Mouse (Mus musculus): ENCODE measurements around the gene Btnl4.

The Btnl4 gene

DNA sequence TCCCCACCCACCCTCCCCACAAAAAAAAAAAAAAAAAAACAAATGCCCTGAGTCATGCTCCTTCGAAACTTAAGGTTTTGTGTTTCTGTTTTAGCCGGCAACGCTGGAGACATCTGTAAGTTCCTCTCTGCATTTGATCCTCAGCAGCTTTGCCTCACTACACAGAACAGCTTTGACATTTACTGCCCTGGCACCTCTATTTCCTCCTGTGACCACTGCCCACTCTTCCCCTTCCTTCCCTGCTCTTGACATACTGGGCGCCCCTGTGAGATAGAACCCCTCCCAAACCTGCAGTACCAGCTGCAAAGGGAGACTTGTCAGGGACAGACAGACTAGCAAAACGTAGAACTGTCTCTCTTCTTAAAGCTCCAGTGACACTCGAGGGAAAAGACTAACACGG lies 39.5 kb downstream of the Btnl4 start:
- no peak for DNase-seq (ENCODE audit: low spot score in 2 of 2)

DNA sequence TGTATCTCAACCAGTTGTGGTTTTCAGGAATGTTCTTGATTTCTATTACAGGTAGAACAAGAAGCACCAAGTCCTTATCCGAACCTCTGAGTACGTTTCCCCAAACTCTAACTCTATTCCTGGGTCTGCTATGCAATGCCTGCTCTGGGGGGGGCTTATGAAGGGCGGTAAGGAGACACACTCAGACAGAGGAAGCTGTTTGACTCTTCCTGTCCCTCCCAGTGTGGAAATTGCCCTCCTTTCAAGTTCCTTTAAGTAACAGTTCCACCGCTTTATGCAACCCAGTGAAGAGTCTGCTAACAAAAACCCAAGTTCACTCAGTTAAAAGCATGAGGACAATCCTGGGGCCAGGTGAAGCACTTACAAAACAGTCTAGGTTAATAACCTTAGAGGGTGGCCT lies 40.0 kb downstream of the Btnl4 start:
- no peak for DNase-seq (ENCODE audit: low spot score in 2 of 2)

DNA sequence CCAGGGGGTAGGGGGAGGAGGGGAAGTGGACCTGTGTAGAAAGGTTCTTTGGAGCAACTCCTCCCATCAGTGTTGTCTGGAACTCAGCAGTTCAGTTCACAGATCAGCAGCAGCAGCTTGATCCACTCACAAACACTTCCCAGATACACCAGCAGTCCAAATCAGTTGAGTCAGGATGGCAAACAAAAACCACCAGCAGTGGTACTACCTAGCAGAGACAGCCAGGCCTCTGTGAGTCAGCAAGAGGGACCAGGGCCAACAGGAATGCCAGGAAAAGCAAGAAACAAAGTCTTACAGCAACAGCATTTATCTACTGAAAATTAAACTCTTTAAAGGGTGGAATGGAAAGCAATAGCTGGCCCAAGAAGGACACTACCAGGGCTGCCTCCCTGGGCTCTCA lies 49.5 kb downstream of the Btnl4 start:
- no peak for DNase-seq (ENCODE audit: low spot score in 2 of 2)

DNA sequence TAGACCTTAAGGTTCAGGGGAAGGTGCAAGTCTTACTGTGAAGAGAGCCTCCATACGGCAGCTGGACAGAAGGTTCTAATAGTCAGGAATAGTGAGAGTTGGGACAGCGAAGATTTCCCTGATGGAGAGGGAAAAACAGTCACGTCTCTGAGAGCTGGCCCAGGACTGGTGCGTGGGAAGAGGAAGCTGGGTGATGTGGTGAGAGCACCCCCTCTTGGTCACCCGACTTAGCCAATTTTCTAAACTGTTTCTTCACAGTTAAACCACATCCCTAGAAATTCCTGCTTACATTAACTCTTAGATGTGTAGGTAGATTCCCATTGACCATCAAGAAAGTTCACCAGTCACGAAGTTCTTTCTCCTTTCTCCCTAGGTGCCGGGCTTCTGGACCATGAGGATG lies 57.1 kb downstream of the Btnl4 start:
- no peak for DNase-seq (ENCODE audit: low spot score in 2 of 2)

Measured in frontal cortex, postnatal 14 days (tissue).